18 mouse cellular contexts compared by ENCODE assay signal in genomic region chr2:73404980-73405379, GRCm38 (mm10).
"Had no signal": no experiment of that assay in that cellular context is flagged by ENCODE, and none has a peak within 500 bp of the region (broad histone marks: within the 10 kb centered on the region; RNA-seq: fewer than 3 reads in every experiment).

No protein-coding gene starts in this region.

- H3K4me3 ChIP-seq: midbrain, embryonic 10.5 days; midbrain, embryonic 12.5 days; myocyte; neural tube, embryonic 13.5 days; neural tube, embryonic 15.5 days had no signal

- ATAC-seq: midbrain, embryonic 16.5 days had no signal

- H3K27ac ChIP-seq: midbrain, embryonic 10.5 days; midbrain, embryonic 12.5 days; neural tube, embryonic 13.5 days; neural tube, embryonic 15.5 days had no signal

- DNase-seq: lung, embryonic 14.5 days; lung, postnatal 10 days; lung, postnatal 4 days; midbrain, embryonic 14.5 days; retina, postnatal 1 day; right cerebral cortex, adult 18-20 months; right cerebral cortex, postnatal 25 days; right cerebral cortex, postnatal 4 days; spleen, adult 18-20 months; thymus, adult 18-20 months; thymus, postnatal 14 days; thymus, postnatal 36 days had no signal
